Mouse (Mus musculus) megakaryocyte, embryonic 14.5 days (primary cell): Measurements from ENCODE around the gene Snn.

Experiments used
- FLI1 ChIP-seq: IDR thresholded peaks from 2 replicates; pipeline ENCODE4 v1.6.1; 2012; ENCODE audit warnings: low read length, inconsistent platforms, mixed read lengths
- GATA1 ChIP-seq: IDR thresholded peaks from 3 replicates; pipeline ENCODE4 v1.6.1; 2012; ENCODE audit warnings: mixed read lengths, low read length, inconsistent platforms, borderline replicate concordance

- TF ChIP-seq GATA1 = no peak
- no peak for TF ChIP-seq FLI1
Observed at GRCm38 (mm10) chr16:11031320-11031719, 29.4 kb upstream of the Snn start.
